ENCODE assay signal across 8 mouse cellular contexts in the genomic region with DNA sequence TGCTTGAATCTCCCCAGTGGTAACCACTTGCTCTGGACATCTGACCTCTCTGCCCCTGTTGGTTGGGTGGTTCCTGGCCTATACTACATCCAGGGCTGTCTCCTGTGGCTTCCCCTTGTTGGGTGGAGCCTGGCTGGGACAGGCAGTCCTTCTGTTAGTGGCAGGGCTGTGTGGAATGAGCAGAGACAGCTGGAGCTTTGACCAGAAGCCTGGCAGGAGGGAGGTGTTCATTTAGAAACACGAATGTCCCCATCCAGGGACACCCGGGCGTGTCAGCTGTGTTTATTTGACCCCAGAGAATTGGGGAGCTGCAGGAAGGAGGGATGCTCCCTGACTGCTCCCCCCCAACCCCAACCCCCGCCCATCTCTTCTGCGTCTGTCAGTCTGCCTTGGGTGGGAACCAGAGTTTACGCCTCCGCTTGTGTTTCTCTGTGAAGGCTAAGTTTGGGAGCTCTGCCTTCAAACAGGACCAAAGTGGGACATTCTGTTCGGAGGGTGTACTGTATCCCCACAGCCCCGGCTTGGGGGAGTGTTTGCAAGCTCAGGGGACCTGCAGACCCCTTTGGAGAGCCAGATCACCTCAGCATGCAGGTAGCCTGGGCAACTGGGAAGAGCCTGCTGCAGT. TPM values are rescaled to one million over a fixed set of nuclear protein-coding genes. Genes with fewer than 3 reads are reported as not detected.
DNase-seq lines count a peak whose midpoint lies in the region; ATAC-seq and TF ChIP-seq lines count a peak whose summit lies in the region.

No protein-coding gene starts in this region.

- H3K4me3 ChIP-seq in lung, postnatal 0 days (ENCODE audit: low read depth, low read length), result no peak overlapping the region
- H3K4me3 ChIP-seq in stomach, embryonic 16.5 days (replicated peaks; ENCODE audit: low read length), result no peak overlapping the region
- H3K4me3 ChIP-seq in cerebellum, adult 2 months (replicated peaks; ENCODE audit: insufficient read depth, low read depth, low read length), result no peak overlapping the region

- ATAC-seq in lung, postnatal 0 days, result peak; percentile 84
- peak; percentile 55; the same call in 1 of the 2 replicates for ATAC-seq in stomach, embryonic 16.5 days (ENCODE audit: insufficient read depth, low FRiP score)

- WGBS in lung, postnatal 0 days, result 52% methylated on average over 9 of the region's 9 CpGs
- WGBS in stomach, embryonic 16.5 days, result 45% methylated on average over 9 of the region's 9 CpGs
- 56% methylated on average over 9 of the region's 9 CpGs for WGBS in cerebellum, adult 2 months

- TF ChIP-seq POLR2A in cerebellum, adult 2 months (IDR thresholded peaks at IDR 0.05; ENCODE audit: borderline replicate concordance, insufficient read depth, low read length), result no peak

- H3K9me3 ChIP-seq in lung, postnatal 0 days (ENCODE audit: low read length), result no peaks in the 10 kb centered on the region
- H3K9me3 ChIP-seq in stomach, embryonic 16.5 days (replicated peaks; ENCODE audit: control insufficient read depth, low read length), result no peaks in the 10 kb centered on the region; the same call in 1 of the 2 replicates

- no peak for TF ChIP-seq CTCF in lung, postnatal 0 days (IDR thresholded peaks at IDR 0.05)
- no peak for TF ChIP-seq CTCF in cerebellum, adult 2 months (IDR thresholded peaks at IDR 0.05; ENCODE audit: borderline replicate concordance, insufficient read depth, low read depth, low read length)

- DNase-seq in right cerebral cortex, postnatal 25 days, result peak; percentile 25
- no peak for DNase-seq in right cerebral cortex, adult 18-20 months
- DNase-seq in heart, postnatal 10 days, result peak; percentile 62 to 63
- DNase-seq in lung, postnatal 0 days (ENCODE audit: low spot score), result peak; percentile 92
- no peak for DNase-seq in ovary, adult 18-20 months (ENCODE audit: low spot score)
- DNase-seq in cerebellum, adult 2 months, result no peak
- DNase-seq in cerebellum, postnatal 4 days (ENCODE audit: low spot score in 2 of 2), result no peak

- intact Hi-C loops in heart, postnatal 10 days (cut with DNase I), result no loop called here

- no peak overlapping the region for H3K27ac ChIP-seq in lung, postnatal 0 days (ENCODE audit: low read length)
- H3K27ac ChIP-seq in stomach, embryonic 16.5 days (ENCODE audit: low read length), result peak overlapping the region; percentile 45
- H3K27ac ChIP-seq in cerebellum, adult 2 months (ENCODE audit: insufficient read depth, low read length), result no peak overlapping the region

- TF ChIP-seq EP300 in lung, postnatal 0 days (IDR thresholded peaks at IDR 0.05), result peak; percentile 77

- H3K9ac ChIP-seq in lung, postnatal 0 days (replicated peaks; ENCODE audit: low read depth), result no peak overlapping the region
- peak overlapping the region; percentile 48 for H3K9ac ChIP-seq in stomach, embryonic 16.5 days (ENCODE audit: low read length)

- H3K4me2 ChIP-seq in lung, postnatal 0 days (replicated peaks; ENCODE audit: low read depth, low read length), result no peak overlapping the region
- no peak overlapping the region for H3K4me2 ChIP-seq in stomach, embryonic 16.5 days (ENCODE audit: low read depth, low read length)

- H3K27me3 ChIP-seq in lung, postnatal 0 days (replicated peaks; ENCODE audit: insufficient read depth, low read length), result no peaks in the 10 kb centered on the region
- H3K27me3 ChIP-seq in stomach, embryonic 16.5 days (ENCODE audit: control insufficient read depth, insufficient read depth, low read length), result no peaks in the 10 kb centered on the region
- H3K27me3 ChIP-seq in cerebellum, adult 2 months (ENCODE audit: control insufficient read depth, insufficient read depth, low read length), result no peaks in the 10 kb centered on the region

- no peaks in the 10 kb centered on the region for H3K36me3 ChIP-seq in lung, postnatal 0 days (ENCODE audit: insufficient read depth, low read length)
- no peaks in the 10 kb centered on the region for H3K36me3 ChIP-seq in stomach, embryonic 16.5 days (ENCODE audit: control insufficient read depth, insufficient read depth, low read length)

- 0 out of 2 replicates have a peak, but pooled peaks cover 9% of the 10 kb centered on the region for H3K4me1 ChIP-seq in lung, postnatal 0 days (ENCODE audit: insufficient read depth, low read depth, low read length)
- H3K4me1 ChIP-seq in stomach, embryonic 16.5 days (ENCODE audit: control insufficient read depth, insufficient read depth, low read length), result peaks cover 49% of the 10 kb centered on the region
- peaks cover 3% of the 10 kb centered on the region; the same call in 1 of the 2 replicates for H3K4me1 ChIP-seq in cerebellum, adult 2 months (ENCODE audit: control insufficient read depth, insufficient read depth, low read length)

RNA-seq across cellular contexts. Expression of a gene that starts 23.3 kb away (rescaled TPM):
- total RNA-seq in heart, postnatal 10 days (2021), result 10 to 100 TPM; 32.6 to 34.6 TPM
- polyA plus RNA-seq in lung, postnatal 0 days (2015; fragmentation: Nextera tagmentation; extraction: Ambion mirVana), result 9.5 and 9.9 TPM in 2 replicates
- polyA plus RNA-seq in stomach, embryonic 16.5 days (2015; fragmentation: Nextera tagmentation; extraction: Ambion mirVana), result 6.0 and 6.9 TPM in 2 replicates
- polyA plus RNA-seq in cerebellum, adult 2 months (2012; rRNA removed), result 52.4 and 58.4 TPM in 2 replicates

Comparison
In these comparisons a context has a peak if more than half of its experiments do, and no peak if none do; other contexts are left out.
1. DNase-seq: peak in right cerebral cortex, postnatal 25 days (single experiment), heart, postnatal 10 days (2 of 2) and lung, postnatal 0 days (single experiment); none in right cerebral cortex, adult 18-20 months (single experiment), ovary, adult 18-20 months (single experiment), cerebellum, adult 2 months (0 of 2) and cerebellum, postnatal 4 days (0 of 2).